Mouse (Mus musculus): ENCODE measurements around the gene Mis18a. TPM values are rescaled to one million over a fixed set of nuclear protein-coding genes. Genes with fewer than 3 reads are reported as not detected.
A peak's percentile ranks its signal among the peaks of the same experiment; 100 is the strongest.

Mis18a gene
- polyA plus RNA-seq, 1 experiment from 2014 or later, result 27.2 TPM

- no peaks in the 10 kb centered on the region for H3K27me3 ChIP-seq (ENCODE audit: control insufficient read depth, insufficient read depth, low read length)
- H3K4me2 ChIP-seq (replicated peaks; ENCODE audit: low read depth), result no peak within 1 kb of the TSS
- H3K36me3 ChIP-seq (ENCODE audit: control insufficient read depth, insufficient read depth, low read length), result no peaks in the 10 kb centered on the region
- no peak for TF ChIP-seq EP300 (optimal IDR thresholded peaks at IDR 0.05)
- peak; percentile 49 for TF ChIP-seq CTCF (IDR thresholded peaks at IDR 0.05; ENCODE audit: low read depth)
- H3K27ac ChIP-seq (replicated peaks), result no peak within 1 kb of the TSS
- no peak for DNase-seq (ENCODE audit: low spot score)
- 76% methylated on average over 26 of the region's 26 CpGs for WGBS
- no peak within 1 kb of the TSS for H3K9ac ChIP-seq (ENCODE audit: low read length)
- no peaks in the 10 kb centered on the region for H3K4me1 ChIP-seq (replicated peaks; ENCODE audit: control insufficient read depth, insufficient read depth)
- H3K9me3 ChIP-seq (ENCODE audit: control insufficient read depth, low read length), result no peaks in the 10 kb centered on the region
- H3K4me3 ChIP-seq (ENCODE audit: low read depth, low read length), result no peak within 1 kb of the TSS
- ATAC-seq (ENCODE audit: low FRiP score, low TSS enrichment), result peak; percentile 36; the same call in 1 of the 2 replicates
Measured at GRCm38 (mm10) chr16:90738092-90738956, 11.1 kb upstream of the Mis18a start, which contains the start of gene Mrap. Mrap (plus strand) TSS chr16:90738207.

GRCm38 (mm10) chr16:90736672-90737270, 9.6 kb upstream of the Mis18a start:
- no peak for DNase-seq (ENCODE audit: low spot score)
- no peaks in the 10 kb centered on the region for H3K4me1 ChIP-seq (replicated peaks; ENCODE audit: control insufficient read depth, insufficient read depth)

GRCm38 (mm10) chr16:90735611-90736010, 8.4 kb upstream of the Mis18a start:
- no peak overlapping the region for H3K4me3 ChIP-seq (ENCODE audit: low read depth, low read length)
- H3K27me3 ChIP-seq (ENCODE audit: control insufficient read depth, insufficient read depth, low read length), result no peaks in the 10 kb centered on the region
- no peaks in the 10 kb centered on the region for H3K4me1 ChIP-seq (replicated peaks; ENCODE audit: control insufficient read depth, insufficient read depth)
- WGBS, result 58% methylated on average over 4 of the region's 4 CpGs
- H3K4me2 ChIP-seq (replicated peaks; ENCODE audit: low read depth), result no peak overlapping the region
- DNase-seq (ENCODE audit: low spot score) (no peak), ATAC-seq (ENCODE audit: low FRiP score, low TSS enrichment) (no peak)
- TF ChIP-seq CTCF (IDR thresholded peaks at IDR 0.05; ENCODE audit: low read depth), result no peak
- no peak overlapping the region for H3K9ac ChIP-seq (ENCODE audit: low read length)
- H3K36me3 ChIP-seq (ENCODE audit: control insufficient read depth, insufficient read depth, low read length), result no peaks in the 10 kb centered on the region
- H3K27ac ChIP-seq (replicated peaks), result no peak overlapping the region
- 0 out of 2 replicates have a peak, but pooled peaks cover 2% of the 10 kb centered on the region for H3K9me3 ChIP-seq (ENCODE audit: control insufficient read depth, low read length)

More at GRCm38 (mm10) chr16:90736672-90737270, 9.6 kb upstream of the Mis18a start:
- Histone ChIP-seq H3K36me3 (ENCODE audit: control insufficient read depth, insufficient read depth, low read length) (no peaks in the 10 kb centered on the region), H3K27ac (replicated peaks) (no peak overlapping the region), H3K9me3 (ENCODE audit: control insufficient read depth, low read length) (no peaks in the 10 kb centered on the region), H3K4me3 (ENCODE audit: low read depth, low read length) (no peak overlapping the region), H3K4me2 (replicated peaks; ENCODE audit: low read depth) (no peak overlapping the region), H3K27me3 (ENCODE audit: control insufficient read depth, insufficient read depth, low read length) (no peaks in the 10 kb centered on the region), H3K9ac (ENCODE audit: low read length) (no peak overlapping the region)
- TF ChIP-seq EP300 (optimal IDR thresholded peaks at IDR 0.05), result no peak
- TF ChIP-seq CTCF (IDR thresholded peaks at IDR 0.05; ENCODE audit: low read depth), result no peak
- WGBS, result 50% methylated on average over 10 of the region's 10 CpGs
- peak; percentile 32; the same call in 1 of the 2 replicates for ATAC-seq (ENCODE audit: low FRiP score, low TSS enrichment)

GRCm38 (mm10) chr16:90726600-90727227, 490 bp downstream of the Mis18a start:
- Histone ChIP-seq H3K4me2 (replicated peaks; ENCODE audit: low read depth) (peak overlapping the region; percentile 96), H3K9ac (ENCODE audit: low read length) (peak overlapping the region; percentile 79), H3K27me3 (ENCODE audit: control insufficient read depth, insufficient read depth, low read length) (no peaks in the 10 kb centered on the region), H3K36me3 (ENCODE audit: control insufficient read depth, insufficient read depth, low read length) (peaks cover under 1% of the 10 kb centered on the region; the same call in 1 of the 2 replicates), H3K9me3 (ENCODE audit: control insufficient read depth, low read length) (0 out of 2 replicates have a peak, but pooled peaks cover 2% of the 10 kb centered on the region), H3K4me1 (replicated peaks; ENCODE audit: control insufficient read depth, insufficient read depth) (peaks cover 4% of the 10 kb centered on the region; the same call in 1 of the 2 replicates), H3K4me3 (ENCODE audit: low read depth, low read length) (peak overlapping the region; percentile 84), H3K27ac (replicated peaks) (peak overlapping the region; percentile 53; the same call in 1 of the 2 replicates)
- ATAC-seq (ENCODE audit: low FRiP score, low TSS enrichment) (peak; percentile 58), DNase-seq (ENCODE audit: low spot score) (no peak)
- TF ChIP-seq CTCF (IDR thresholded peaks at IDR 0.05; ENCODE audit: low read depth) (no peak), EP300 (optimal IDR thresholded peaks at IDR 0.05) (no peak)
- WGBS, result 5% methylated on average over 38 of the region's 38 CpGs

- H3K9me3 ChIP-seq (ENCODE audit: control insufficient read depth, low read length), result no peaks in the 10 kb centered on the region
- H3K4me2 ChIP-seq (replicated peaks; ENCODE audit: low read depth), result no peak overlapping the region
- H3K4me3 ChIP-seq (ENCODE audit: low read depth, low read length), result no peak overlapping the region
- 91% methylated on average over 4 of the region's 4 CpGs for WGBS
- peaks cover 6% of the 10 kb centered on the region for H3K36me3 ChIP-seq (ENCODE audit: control insufficient read depth, insufficient read depth, low read length)
- no peak for TF ChIP-seq CTCF (IDR thresholded peaks at IDR 0.05; ENCODE audit: low read depth)
- TF ChIP-seq EP300 (optimal IDR thresholded peaks at IDR 0.05), result no peak
- no peak overlapping the region for H3K9ac ChIP-seq (ENCODE audit: low read length)
- ATAC-seq (ENCODE audit: low FRiP score, low TSS enrichment) (no peak), DNase-seq (ENCODE audit: low spot score) (no peak)
- H3K27me3 ChIP-seq (ENCODE audit: control insufficient read depth, insufficient read depth, low read length), result no peaks in the 10 kb centered on the region
- H3K4me1 ChIP-seq (replicated peaks; ENCODE audit: control insufficient read depth, insufficient read depth), result peaks cover 4% of the 10 kb centered on the region; the same call in 1 of the 2 replicates
- H3K27ac ChIP-seq (replicated peaks), result no peak overlapping the region
Measured at GRCm38 (mm10) chr16:90724051-90724450, 3.2 kb downstream of the Mis18a start.

Data from stomach, postnatal 0 days (tissue).